Mouse (Mus musculus) duodenum, adult 2 months (tissue): Measurements from ENCODE around the gene Tspan14. TPM values are rescaled to one million over a fixed set of nuclear protein-coding genes. Genes with fewer than 3 reads are reported as not detected.

Experiments used
- polyA plus RNA-seq: library from polyadenylated mRNA; depleted of rRNA; stranded (reverse); fragments of >200 nt; gene quantifications from 2 replicates; pipeline ENCODE4 v1.2.3, GENCODE M21; 2012; ENCODE audit warnings: low replicate concordance; rRNA removed

Gene Tspan14
- polyA plus RNA-seq, result 29.3 and 45.6 TPM in 2 replicates

DNA sequence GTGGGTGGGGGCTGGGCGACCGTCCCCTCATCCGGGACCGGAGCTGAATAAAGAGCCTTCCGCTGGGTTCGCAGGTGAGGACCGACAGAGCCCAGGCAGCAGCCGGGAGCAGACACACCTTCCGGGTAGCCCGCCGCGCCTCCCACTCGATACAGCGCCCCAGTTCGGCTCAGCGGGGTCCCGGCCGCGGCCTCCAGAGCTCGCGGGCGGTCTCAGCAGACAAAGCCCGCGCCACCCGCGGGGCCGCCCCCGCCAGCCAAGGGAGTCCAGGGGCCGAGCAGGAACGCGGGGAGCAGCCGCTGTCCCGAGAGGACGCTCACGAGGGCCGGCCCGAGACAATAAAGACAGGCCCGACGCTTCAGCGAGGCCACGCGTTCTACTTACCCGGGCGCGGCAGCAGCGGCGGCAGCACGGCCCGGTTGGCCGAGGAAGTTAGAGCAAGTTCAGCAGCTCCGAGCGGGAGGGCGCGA, at the start of gene Tspan14:
Gene Tspan14, minus strand, starts transcription at position 416 of the 470 bp plus-strand sequence.

DNA sequence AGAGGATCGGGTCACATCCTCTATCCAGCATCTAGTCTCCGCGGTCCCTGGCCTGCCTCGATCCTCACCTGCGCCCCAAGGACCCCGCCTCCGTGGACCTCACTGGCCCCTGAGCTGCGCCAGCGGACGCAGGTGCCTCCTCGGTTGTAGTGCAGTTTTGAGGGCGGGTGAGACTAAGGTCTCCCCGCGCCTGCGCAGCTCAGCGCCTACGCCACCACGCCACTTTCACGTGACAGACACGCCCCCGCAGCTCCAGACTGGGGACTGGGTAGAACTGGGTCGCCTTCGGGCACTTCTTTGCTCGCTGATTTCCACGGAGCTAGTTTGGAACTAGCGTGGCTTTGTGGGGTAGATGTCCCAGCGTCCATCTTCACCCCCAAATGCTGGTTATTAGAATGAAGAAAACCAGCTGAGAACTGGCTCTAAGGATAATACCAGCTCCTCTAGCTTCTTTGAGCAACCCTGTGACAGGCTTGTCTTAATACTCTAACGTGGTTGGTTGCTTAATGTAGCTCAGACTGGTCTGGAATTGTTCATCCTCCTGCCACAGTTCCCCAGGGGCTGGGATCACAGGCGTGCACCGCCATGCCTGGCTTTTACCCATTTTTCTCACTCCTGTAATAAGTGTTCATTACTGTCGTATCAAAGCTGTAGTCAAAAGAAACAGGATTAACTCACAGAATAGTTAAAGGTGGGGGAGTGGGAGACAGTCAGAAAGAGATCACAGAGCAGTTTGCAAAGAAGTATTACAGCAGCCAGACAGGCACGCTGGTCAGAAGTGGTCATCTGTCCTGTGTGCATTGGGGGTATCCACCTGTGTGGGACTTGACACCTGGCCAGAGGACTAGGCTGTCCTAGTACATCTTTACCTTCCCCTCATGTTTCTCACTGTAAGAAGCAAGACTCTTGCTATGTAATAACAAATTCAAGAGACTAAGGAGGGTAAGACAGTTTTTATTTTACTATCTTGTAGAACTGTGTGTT, 47.3 kb upstream of the Tspan14 start, which contains the start of gene Fam213a:
Gene Fam213a, minus strand, starts transcription at position 159 of the 984 bp plus-strand sequence.

DNA sequence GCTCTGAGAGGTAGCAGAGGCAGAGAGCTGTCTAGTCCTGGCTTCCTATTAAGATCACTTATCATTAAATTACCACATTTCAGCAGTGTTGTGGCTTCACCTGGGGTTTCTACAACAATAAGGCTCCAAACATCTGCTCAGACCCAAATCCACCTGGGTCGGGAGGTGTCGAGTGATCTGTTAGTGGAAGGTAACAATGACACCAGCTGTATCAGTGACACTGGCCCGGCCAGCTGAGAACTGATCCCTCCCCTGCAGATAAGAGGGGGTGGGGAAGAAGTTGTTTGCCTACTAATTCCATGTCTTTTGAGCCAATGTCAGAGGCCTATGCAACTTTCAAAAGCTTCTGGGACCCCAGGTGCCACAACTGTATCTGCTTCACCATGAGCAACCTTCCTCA, 73.4 kb downstream of the Tspan14 start, which contains the start of gene Sh2d4b:
Gene Sh2d4b, minus strand, starts transcription at position 71 of the 400 bp plus-strand sequence.

Other genes starting within 250 kb of the Tspan14 start
- gene Sh2d4b, start 73.5 kb downstream of the Tspan14 start, polyA plus RNA-seq, result 0.08 and 0.21 TPM in 2 replicates
- 50.3 and 83.6 TPM in 2 replicates for gene Fam213a, start 47.0 kb upstream of the Tspan14 start, polyA plus RNA-seq
- not detected in 2 replicates for gene Dydc2, start 102.4 kb upstream of the Tspan14 start, polyA plus RNA-seq
- gene Dydc1, start 106.1 kb upstream of the Tspan14 start, polyA plus RNA-seq, result not detected in 2 replicates
- gene Mat1a, start 138.2 kb upstream of the Tspan14 start, polyA plus RNA-seq, result 0.39 TPM in 1 of 2 replicates, not detected in the other
- gene Sftpa1, start 165.0 kb upstream of the Tspan14 start, polyA plus RNA-seq, result not detected in 2 replicates
- gene Mbl1, start 184.7 kb upstream of the Tspan14 start, polyA plus RNA-seq, result not detected in 2 replicates
- gene Sftpd, start 218.3 kb upstream of the Tspan14 start, polyA plus RNA-seq, result not detected in 2 replicates